8 mouse cellular contexts compared by ENCODE assay signal in the genomic region with DNA sequence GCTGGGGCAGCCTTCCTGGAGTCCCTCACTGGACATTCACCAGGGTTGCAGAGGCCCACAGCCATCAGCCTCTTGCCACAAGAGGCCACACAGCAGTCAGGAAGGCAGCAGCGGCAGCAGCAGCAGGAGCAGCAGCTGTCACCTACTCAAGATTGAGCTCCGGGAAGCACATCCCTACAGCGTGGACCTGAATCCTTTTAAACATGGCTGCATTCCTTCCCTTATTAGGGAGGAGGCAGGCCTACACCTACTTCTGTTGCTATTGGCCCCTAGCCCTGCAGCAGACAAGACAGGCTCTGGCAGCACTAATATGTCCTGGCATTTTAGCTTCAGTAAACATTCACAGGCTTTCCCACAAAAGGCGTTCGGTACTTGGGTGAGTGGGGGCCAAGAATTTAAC. TPM values are rescaled to one million over a fixed set of nuclear protein-coding genes. Genes with fewer than 3 reads are reported as not detected.
DNase-seq lines count a peak whose midpoint lies in the region; ATAC-seq and TF ChIP-seq lines count a peak whose summit lies in the region.

No protein-coding gene starts in this region.

- H3K9ac ChIP-seq in forebrain, embryonic 13.5 days = 0 out of 2 replicates have a peak overlapping the region, but pooled peaks have one; percentile 18
- no peak overlapping the region for H3K9ac ChIP-seq in forebrain, embryonic 15.5 days (replicated peaks)
- H3K9ac ChIP-seq in heart, embryonic 16.5 days (ENCODE audit: low read length) = no peak overlapping the region; the same call in 1 of the 2 replicates
- no peak overlapping the region for H3K9ac ChIP-seq in midbrain, embryonic 15.5 days

- no peak overlapping the region for H3K4me2 ChIP-seq in forebrain, embryonic 13.5 days
- H3K4me2 ChIP-seq in forebrain, embryonic 15.5 days (replicated peaks) = no peak overlapping the region
- peak overlapping the region; percentile 18; the same call in 1 of the 2 replicates for H3K4me2 ChIP-seq in heart, embryonic 16.5 days (ENCODE audit: low read depth, low read length)
- no peak overlapping the region for H3K4me2 ChIP-seq in midbrain, embryonic 15.5 days

- no peak for TF ChIP-seq CTCF in small intestine, adult 2 months (IDR thresholded peaks at IDR 0.05; ENCODE audit: extremely low read depth, insufficient read length, insufficient replicate concordance, low read depth, low read length)

- no peak overlapping the region for H3K27ac ChIP-seq in forebrain, embryonic 13.5 days
- H3K27ac ChIP-seq in forebrain, embryonic 15.5 days (replicated peaks) = no peak overlapping the region
- H3K27ac ChIP-seq in heart, embryonic 16.5 days (ENCODE audit: low read length) = peak overlapping the region; percentile 99
- peak overlapping the region; percentile 97 for H3K27ac ChIP-seq in small intestine, adult 2 months (ENCODE audit: insufficient read depth, low read depth, low read length)
- H3K27ac ChIP-seq in midbrain, embryonic 15.5 days = no peak overlapping the region

- no peaks in the 10 kb centered on the region for H3K9me3 ChIP-seq in forebrain, embryonic 13.5 days (replicated peaks)
- no peaks in the 10 kb centered on the region for H3K9me3 ChIP-seq in forebrain, embryonic 15.5 days
- H3K9me3 ChIP-seq in heart, embryonic 16.5 days (replicated peaks; ENCODE audit: control insufficient read depth, low read length) = no peaks in the 10 kb centered on the region
- no peaks in the 10 kb centered on the region for H3K9me3 ChIP-seq in midbrain, embryonic 15.5 days

- peaks cover 67% of the 10 kb centered on the region for H3K36me3 ChIP-seq in forebrain, embryonic 13.5 days (ENCODE audit: poor library complexity, severe bottlenecking)
- H3K36me3 ChIP-seq in forebrain, embryonic 15.5 days = peaks cover 63% of the 10 kb centered on the region
- peaks cover 60% of the 10 kb centered on the region for H3K36me3 ChIP-seq in heart, embryonic 16.5 days (ENCODE audit: control insufficient read depth, insufficient read depth)
- peaks cover 56% of the 10 kb centered on the region for H3K36me3 ChIP-seq in small intestine, adult 2 months (ENCODE audit: control insufficient read depth, insufficient read depth, low read length)
- H3K36me3 ChIP-seq in midbrain, embryonic 15.5 days (replicated peaks) = peaks cover 56% of the 10 kb centered on the region

- no peak for ATAC-seq in forebrain, embryonic 13.5 days
- no peak for ATAC-seq in forebrain, embryonic 15.5 days (replicated peaks)
- no peak for ATAC-seq in heart, embryonic 16.5 days (replicated peaks; ENCODE audit: extremely low read depth, insufficient read depth, low FRiP score)
- ATAC-seq in midbrain, embryonic 15.5 days (replicated peaks) = no peak

- peaks cover 28% of the 10 kb centered on the region for H3K4me1 ChIP-seq in forebrain, embryonic 13.5 days
- H3K4me1 ChIP-seq in forebrain, embryonic 15.5 days = peaks cover 33% of the 10 kb centered on the region
- peaks cover 31% of the 10 kb centered on the region for H3K4me1 ChIP-seq in heart, embryonic 16.5 days (ENCODE audit: control insufficient read depth, insufficient read depth, low read length)
- H3K4me1 ChIP-seq in small intestine, adult 2 months (ENCODE audit: control insufficient read depth, insufficient read depth, insufficient read length, low read length) = peaks cover 16% of the 10 kb centered on the region
- H3K4me1 ChIP-seq in midbrain, embryonic 15.5 days = peaks cover 31% of the 10 kb centered on the region

- H3K27me3 ChIP-seq in forebrain, embryonic 13.5 days = no peaks in the 10 kb centered on the region
- H3K27me3 ChIP-seq in forebrain, embryonic 15.5 days = no peaks in the 10 kb centered on the region
- no peaks in the 10 kb centered on the region for H3K27me3 ChIP-seq in heart, embryonic 16.5 days (ENCODE audit: control insufficient read depth, insufficient read depth, low read length)
- no peaks in the 10 kb centered on the region for H3K27me3 ChIP-seq in small intestine, adult 2 months (ENCODE audit: control insufficient read depth, insufficient read depth, low read length)
- no peaks in the 10 kb centered on the region for H3K27me3 ChIP-seq in midbrain, embryonic 15.5 days (replicated peaks)

- WGBS in forebrain, embryonic 13.5 days = 78% methylated on average over 5 of the region's 5 CpGs
- 78% methylated on average over 5 of the region's 5 CpGs for WGBS in forebrain, embryonic 15.5 days
- WGBS in heart, embryonic 16.5 days = 16% methylated on average over 5 of the region's 5 CpGs
- 70% methylated on average over 5 of the region's 5 CpGs for WGBS in small intestine, adult 2 months
- WGBS in midbrain, embryonic 15.5 days = 72% methylated on average over 5 of the region's 5 CpGs

- TF ChIP-seq POLR2A in small intestine, adult 2 months (IDR thresholded peaks at IDR 0.05; ENCODE audit: low read depth, low read length) = peak; percentile 44; the same call in 1 of the 2 replicates

- peak; percentile 51 for DNase-seq in lung, postnatal 36 days
- no peak for DNase-seq in lung, postnatal 14 days
- DNase-seq in c-Kit-positive CD71-positive TER-119-positive erythroid progenitor cells, embryonic 14.5 days (ENCODE audit: low spot score) = no peak

- H3K4me3 ChIP-seq in forebrain, embryonic 13.5 days = no peak overlapping the region
- no peak overlapping the region for H3K4me3 ChIP-seq in forebrain, embryonic 15.5 days
- H3K4me3 ChIP-seq in heart, embryonic 16.5 days (ENCODE audit: low read length) = no peak overlapping the region
- no peak overlapping the region for H3K4me3 ChIP-seq in small intestine, adult 2 months (ENCODE audit: low read depth, low read length)
- H3K4me3 ChIP-seq in midbrain, embryonic 15.5 days = no peak overlapping the region

RNA-seq across cellular contexts. Expression of a gene that starts 3.7 kb away (rescaled TPM):
- polyA plus RNA-seq in forebrain, embryonic 13.5 days (2015; fragmentation: Nextera tagmentation; extraction: Ambion mirVana) = 740 and 741 TPM in 2 replicates
- polyA plus RNA-seq in forebrain, embryonic 15.5 days (2015; fragmentation: Nextera tagmentation; extraction: Ambion mirVana) = 682 and 697 TPM in 2 replicates
- polyA plus RNA-seq in heart, embryonic 16.5 days (2015; fragmentation: Nextera tagmentation; extraction: Ambion mirVana) = 945 and 1,125 TPM in 2 replicates
- polyA plus RNA-seq in small intestine, adult 2 months (2012; rRNA removed) = 492 and 749 TPM in 2 replicates
- 892 and 955 TPM in 2 replicates for polyA plus RNA-seq in midbrain, embryonic 15.5 days (2015; fragmentation: Nextera tagmentation; extraction: Ambion mirVana)

RNA-seq across cellular contexts. Expression of a gene that starts 8.3 kb away (rescaled TPM):
- polyA plus RNA-seq in forebrain, embryonic 13.5 days (2015; fragmentation: Nextera tagmentation; extraction: Ambion mirVana) = 4.1 TPM in 2 replicates
- polyA plus RNA-seq in forebrain, embryonic 15.5 days (2015; fragmentation: Nextera tagmentation; extraction: Ambion mirVana) = 4.7 and 5.6 TPM in 2 replicates
- polyA plus RNA-seq in heart, embryonic 16.5 days (2015; fragmentation: Nextera tagmentation; extraction: Ambion mirVana) = 4.2 and 4.4 TPM in 2 replicates
- 0.43 and 1.2 TPM in 2 replicates for polyA plus RNA-seq in small intestine, adult 2 months (2012; rRNA removed)
- polyA plus RNA-seq in midbrain, embryonic 15.5 days (2015; fragmentation: Nextera tagmentation; extraction: Ambion mirVana) = 5.4 and 5.7 TPM in 2 replicates

RNA-seq across cellular contexts. Expression of a gene that starts 31.2 kb away (rescaled TPM):
- 166 and 168 TPM in 2 replicates for polyA plus RNA-seq in forebrain, embryonic 13.5 days (2015; fragmentation: Nextera tagmentation; extraction: Ambion mirVana)
- 201 and 202 TPM in 2 replicates for polyA plus RNA-seq in forebrain, embryonic 15.5 days (2015; fragmentation: Nextera tagmentation; extraction: Ambion mirVana)
- 54.9 and 57.5 TPM in 2 replicates for polyA plus RNA-seq in heart, embryonic 16.5 days (2015; fragmentation: Nextera tagmentation; extraction: Ambion mirVana)
- polyA plus RNA-seq in small intestine, adult 2 months (2012; rRNA removed) = 44.0 and 98.4 TPM in 2 replicates
- 201 and 209 TPM in 2 replicates for polyA plus RNA-seq in midbrain, embryonic 15.5 days (2015; fragmentation: Nextera tagmentation; extraction: Ambion mirVana)

RNA-seq across cellular contexts. Expression of a gene that starts 35.4 kb away (rescaled TPM):
- polyA plus RNA-seq in forebrain, embryonic 13.5 days (2015; fragmentation: Nextera tagmentation; extraction: Ambion mirVana) = 7.0 and 7.7 TPM in 2 replicates
- 6.8 and 7.6 TPM in 2 replicates for polyA plus RNA-seq in forebrain, embryonic 15.5 days (2015; fragmentation: Nextera tagmentation; extraction: Ambion mirVana)
- 22.5 and 25.7 TPM in 2 replicates for polyA plus RNA-seq in heart, embryonic 16.5 days (2015; fragmentation: Nextera tagmentation; extraction: Ambion mirVana)
- polyA plus RNA-seq in small intestine, adult 2 months (2012; rRNA removed) = 20.0 and 26.3 TPM in 2 replicates
- polyA plus RNA-seq in midbrain, embryonic 15.5 days (2015; fragmentation: Nextera tagmentation; extraction: Ambion mirVana) = 10.5 and 11.1 TPM in 2 replicates

RNA-seq across cellular contexts. Expression of a gene that starts 57.3 kb away (rescaled TPM):
- polyA plus RNA-seq in forebrain, embryonic 13.5 days (2015; fragmentation: Nextera tagmentation; extraction: Ambion mirVana) = 18.3 and 19.4 TPM in 2 replicates
- polyA plus RNA-seq in forebrain, embryonic 15.5 days (2015; fragmentation: Nextera tagmentation; extraction: Ambion mirVana) = 22.8 and 24.5 TPM in 2 replicates
- polyA plus RNA-seq in heart, embryonic 16.5 days (2015; fragmentation: Nextera tagmentation; extraction: Ambion mirVana) = 8.4 and 9.5 TPM in 2 replicates
- polyA plus RNA-seq in small intestine, adult 2 months (2012; rRNA removed) = 6.4 and 15.2 TPM in 2 replicates
- 20.8 and 22.7 TPM in 2 replicates for polyA plus RNA-seq in midbrain, embryonic 15.5 days (2015; fragmentation: Nextera tagmentation; extraction: Ambion mirVana)

Comparison
In these comparisons a context has a peak if more than half of its experiments do, and no peak if none do; other contexts are left out.
1. H3K27ac ChIP-seq: peak in heart, embryonic 16.5 days (single experiment) and small intestine, adult 2 months (single experiment); none in forebrain, embryonic 13.5 days (single experiment), forebrain, embryonic 15.5 days (single experiment) and midbrain, embryonic 15.5 days (single experiment).